Mouse (Mus musculus): ENCODE measurements around the gene Pfn1. TPM values are rescaled to one million over a fixed set of nuclear protein-coding genes. Genes with fewer than 3 reads are reported as not detected.

Pfn1 gene
- total RNA-seq, 4 experiments from 2014 or later = 218 to 265 (median 251) TPM

DNA sequence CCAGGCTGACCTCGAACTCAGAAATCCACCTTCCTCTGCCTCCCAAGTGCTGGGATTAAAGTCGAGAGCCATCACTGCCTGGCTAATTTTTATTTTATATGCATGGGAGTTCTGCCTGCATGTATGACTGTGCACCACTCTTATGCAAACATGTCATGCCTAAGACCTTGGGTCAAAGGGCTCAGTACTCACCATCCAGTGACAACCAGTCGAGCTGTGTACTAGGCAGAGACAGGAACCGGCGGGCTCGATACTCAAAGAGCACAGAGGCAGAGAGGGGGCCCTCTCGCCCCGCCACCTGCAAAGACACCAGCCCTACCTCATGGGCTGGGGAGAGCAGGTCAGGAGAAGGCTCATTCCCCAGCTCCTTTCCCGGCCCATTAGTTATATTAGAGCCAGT lies 23.6 kb upstream of the Pfn1 start:
- DNase-seq (ENCODE audit: low spot score in 2 of 2) = no peak

DNA sequence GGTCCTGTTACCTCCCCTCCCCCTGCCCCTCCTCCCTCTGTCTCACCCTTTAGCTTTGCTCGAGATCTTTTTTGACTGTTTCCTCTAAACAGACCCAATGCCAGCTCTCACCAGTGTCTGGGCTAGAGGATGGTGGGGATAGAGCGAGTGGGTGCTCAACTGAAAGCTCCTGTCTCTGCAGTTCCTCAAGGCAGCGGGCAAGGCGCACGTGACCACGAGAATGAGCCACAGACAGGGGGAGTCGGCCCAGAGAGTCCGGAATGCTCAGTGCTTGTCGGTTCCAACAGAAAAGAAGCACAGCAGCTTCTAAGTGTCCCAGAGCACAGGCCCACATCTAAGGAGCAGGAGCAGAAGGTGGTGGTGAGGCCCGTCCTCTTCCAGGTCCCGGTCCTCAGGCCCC lies 20.1 kb upstream of the Pfn1 start:
- no peak for DNase-seq (ENCODE audit: low spot score in 2 of 2)

DNA sequence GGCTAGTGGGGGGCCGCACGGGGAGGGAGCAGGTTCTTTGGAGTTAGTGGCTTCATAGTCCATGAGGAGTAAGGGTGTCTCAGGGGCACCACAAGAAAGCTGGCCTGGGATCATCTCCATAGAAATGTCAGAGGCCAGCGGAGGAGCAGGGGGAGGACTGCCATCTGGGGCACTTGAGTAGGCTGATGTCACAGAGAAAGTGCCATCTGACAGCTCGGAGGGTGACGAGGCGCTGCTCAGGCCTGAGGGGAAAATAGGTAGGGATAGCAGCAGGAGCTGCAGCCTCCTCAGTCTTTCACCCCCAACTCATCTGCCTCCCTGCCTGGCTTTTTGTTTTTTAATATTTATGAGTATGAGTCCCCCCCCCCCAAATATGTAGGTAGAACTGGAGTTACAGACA lies 19.6 kb upstream of the Pfn1 start:
- DNase-seq (ENCODE audit: low spot score in 2 of 2) = no peak

DNA sequence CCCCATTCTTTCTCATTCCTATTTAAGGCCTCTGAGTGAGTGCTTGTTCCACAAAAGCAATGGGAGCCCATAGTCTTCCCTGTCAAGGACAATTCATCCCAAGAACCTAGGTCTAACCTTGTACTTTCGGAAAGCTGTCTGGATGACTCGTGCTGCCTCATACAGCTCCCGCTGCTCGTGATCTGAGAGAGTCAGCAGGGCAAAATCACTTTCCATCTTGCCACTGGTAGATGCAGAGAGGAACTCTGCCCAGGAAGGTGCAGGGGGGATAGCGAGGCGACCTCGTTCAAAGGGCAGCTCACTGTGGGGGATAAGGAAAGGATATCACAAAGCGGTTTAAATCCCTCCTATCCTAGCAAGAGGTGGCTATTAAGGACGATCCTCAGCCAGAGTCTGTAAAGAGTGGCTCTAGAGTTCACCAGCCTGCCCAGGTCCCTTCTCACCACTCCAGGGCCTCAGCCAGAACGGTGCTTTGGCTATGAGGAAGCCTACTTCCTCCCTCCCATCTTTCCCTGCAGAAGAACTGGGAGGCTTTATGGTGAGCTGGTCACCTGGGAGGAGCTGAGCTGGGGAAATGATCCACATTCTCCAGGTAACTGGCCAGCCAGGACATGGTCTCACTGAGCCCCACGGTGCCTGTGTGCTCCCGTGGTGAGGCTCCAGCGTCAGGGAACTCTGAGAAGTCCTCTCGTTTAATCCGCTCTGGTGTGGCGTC lies 17.0 kb upstream of the Pfn1 start:
- DNase-seq (ENCODE audit: low spot score in 2 of 2) = no peak

DNA sequence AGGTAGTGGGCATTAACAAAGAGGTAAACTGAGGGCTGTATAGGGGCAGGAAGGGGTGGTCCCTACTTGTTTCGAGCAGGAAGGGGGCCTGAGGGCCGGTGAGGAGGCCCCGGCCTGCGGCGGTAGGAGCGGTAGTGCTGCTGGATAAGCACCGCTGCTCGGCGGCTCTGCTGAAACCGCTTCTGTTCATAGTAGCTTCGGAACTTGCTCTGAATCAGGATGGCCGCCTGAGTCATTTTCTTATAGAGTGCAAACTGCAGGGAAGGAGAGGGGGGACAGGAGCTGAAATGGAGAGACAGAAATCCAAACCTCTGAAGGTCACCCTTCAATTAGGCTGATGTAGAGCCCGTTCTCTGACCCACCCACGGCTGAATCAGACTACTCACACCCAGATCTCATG lies 16.0 kb upstream of the Pfn1 start:
- no peak for DNase-seq (ENCODE audit: low spot score in 2 of 2)

DNA sequence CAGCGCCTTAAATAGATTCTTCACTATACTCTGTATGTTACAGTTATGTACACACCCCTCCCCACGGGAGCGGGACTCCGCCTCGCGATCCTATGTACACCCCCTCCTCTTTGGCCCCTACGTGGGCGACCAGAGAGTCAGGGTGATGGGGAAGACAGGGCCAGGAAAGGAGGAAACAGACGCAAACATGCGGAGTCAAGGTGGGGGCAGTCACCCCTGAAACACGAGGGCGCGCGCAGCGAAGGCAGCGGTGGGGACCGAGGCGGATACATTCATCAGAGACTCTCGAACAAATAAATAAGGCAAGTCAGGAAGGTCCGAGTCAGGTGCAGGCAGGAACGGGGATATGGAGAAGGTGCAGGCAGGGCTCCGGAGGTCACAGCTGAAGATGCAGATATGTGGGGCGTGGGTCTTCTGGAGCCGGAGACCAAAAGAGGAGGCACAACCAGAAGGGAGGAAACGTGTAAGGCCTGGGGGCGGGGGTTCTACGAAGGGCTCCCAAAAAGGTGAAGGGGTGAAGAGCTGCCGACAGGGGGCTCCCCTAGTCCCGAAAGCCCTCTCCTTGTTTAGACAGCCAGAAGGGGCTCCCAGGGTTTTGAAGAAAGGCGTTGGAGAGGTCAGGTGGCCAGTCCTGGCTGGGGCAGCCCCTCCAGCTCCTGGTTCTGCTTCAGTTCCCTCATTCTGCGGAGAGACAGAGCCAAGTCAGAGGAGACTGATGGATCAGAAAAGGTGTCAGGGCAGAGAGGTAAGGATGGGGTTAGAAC lies 15.3 kb upstream of the Pfn1 start:
- peak; percentile 63 to 66 for DNase-seq (ENCODE audit: low spot score in 2 of 2)

DNA sequence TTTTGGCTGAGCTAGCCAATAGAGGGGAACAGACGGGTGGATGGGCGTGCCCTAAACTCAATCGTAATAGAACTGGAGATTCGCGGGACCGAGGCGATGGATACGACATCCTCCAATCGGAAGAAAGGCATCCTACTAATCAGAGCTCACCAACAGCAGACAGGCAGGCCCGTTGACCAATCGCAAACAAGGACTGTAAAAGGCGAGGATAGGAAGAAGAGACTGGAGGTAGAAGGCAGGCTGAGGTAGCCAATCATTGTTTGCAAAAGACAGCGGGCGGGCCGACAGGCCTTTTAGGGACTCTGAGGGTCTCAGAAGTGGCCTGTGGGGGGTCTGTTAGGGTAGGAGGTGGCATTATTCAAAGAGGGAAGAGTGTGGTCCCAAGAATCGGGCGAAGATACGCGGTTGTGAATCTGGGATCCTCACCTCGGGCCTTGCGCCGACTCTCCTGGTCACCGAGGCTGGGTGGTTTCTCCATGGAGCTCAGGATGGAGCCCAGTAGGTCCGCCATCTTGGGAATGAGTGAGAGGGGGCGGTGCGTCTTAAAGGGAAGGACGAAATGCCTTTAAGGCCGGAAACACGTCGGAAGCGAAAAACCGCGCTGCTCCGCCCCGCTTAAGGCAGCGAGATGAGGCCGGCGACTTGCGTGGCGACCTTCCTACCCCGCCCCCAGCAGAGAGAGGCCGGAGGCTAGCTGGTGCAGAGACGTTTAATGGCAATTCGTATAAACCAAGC lies 14.5 kb upstream of the Pfn1 start, which contains the start of gene Spag7:
Spag7 (minus strand) TSS at position 646 of the 735 bp plus-strand sequence.
- peak; percentile 97 to 98 for DNase-seq (ENCODE audit: low spot score in 2 of 2)

DNA sequence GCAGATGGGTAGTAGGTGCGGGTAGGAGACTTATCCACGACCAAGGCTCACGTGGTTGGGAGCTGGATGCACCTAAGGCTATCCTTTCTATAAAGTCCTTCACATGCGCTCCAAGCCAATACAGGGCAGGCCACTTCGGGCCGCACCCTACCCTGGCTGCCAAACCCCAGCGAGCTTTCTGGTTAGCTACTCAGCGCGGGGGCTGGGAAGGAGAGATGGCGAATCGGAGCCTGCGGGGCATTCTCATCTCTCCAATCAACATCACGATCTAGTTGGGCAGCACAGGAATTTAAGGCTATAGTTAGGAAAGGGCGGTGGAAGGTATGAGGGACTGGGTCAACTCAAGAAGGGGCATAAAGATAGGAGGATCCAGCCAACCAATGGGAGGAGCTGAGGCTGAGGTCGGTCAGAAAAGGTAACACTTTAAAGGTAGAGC lies 13.9 kb upstream of the Pfn1 start:
- DNase-seq (ENCODE audit: low spot score in 2 of 2) = peak; percentile 70 to 79

DNA sequence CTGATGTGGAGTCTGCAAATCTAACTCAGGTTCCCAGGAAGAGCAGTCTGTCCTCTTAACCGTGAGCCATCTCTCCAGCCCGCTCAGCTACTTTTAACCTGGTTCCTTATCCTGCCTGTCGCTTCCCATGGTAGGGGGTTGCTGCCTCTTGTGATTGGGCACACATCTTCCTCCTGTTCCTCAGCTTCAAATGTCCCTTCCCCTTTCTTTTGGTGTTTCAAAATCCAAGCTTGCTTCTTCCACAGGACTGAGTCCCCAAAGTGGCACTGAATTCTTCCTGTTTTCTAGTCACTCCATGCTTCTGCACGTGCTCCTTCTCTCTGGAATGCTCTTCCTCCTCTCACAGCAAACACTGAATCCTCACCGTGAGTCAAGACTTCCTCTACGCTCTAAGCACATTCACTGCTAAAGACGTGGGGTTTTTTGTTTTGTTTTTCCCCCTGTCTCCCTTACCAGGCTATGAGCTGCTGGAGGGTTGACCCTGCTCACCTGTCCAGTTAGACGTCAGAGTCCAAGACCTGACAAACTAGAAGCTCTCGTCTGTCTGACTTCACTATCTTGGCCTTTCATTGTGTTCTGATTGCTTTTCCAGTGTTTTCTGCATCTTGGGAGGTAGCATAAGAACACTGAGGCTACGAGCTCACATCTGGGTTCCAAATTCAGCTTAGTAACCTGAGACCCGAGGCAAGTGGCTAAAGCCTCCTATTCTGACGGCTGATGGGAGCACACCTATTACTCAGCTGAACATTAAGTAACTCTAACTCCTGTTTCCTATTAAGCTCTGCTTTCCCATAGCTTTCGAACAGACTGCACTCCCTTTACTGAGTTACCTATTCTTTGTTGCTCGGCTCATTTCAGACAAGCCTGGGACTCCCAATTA lies 13.1 kb upstream of the Pfn1 start:
- DNase-seq (ENCODE audit: low spot score in 2 of 2) = no peak

DNA sequence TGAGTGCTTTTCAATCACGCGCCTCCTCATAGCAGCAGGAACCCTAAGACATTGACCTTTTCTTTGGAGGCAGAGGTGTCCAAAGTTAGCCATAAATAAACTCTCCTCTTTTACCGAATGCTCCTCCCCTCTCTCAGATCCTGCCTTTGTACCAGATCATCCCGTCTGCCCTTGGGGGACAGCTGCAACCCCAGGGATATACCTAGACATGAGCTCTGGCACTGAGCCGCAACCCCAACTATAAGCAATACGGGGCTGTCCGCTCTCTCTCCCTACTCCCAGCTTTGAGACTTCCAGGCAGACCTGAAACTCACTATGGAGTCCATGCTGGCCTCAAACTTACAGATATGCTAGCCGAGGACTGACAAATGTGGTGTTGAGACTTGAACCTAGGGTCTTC lies 12.2 kb upstream of the Pfn1 start:
- no peak for DNase-seq (ENCODE audit: low spot score in 2 of 2)

DNA sequence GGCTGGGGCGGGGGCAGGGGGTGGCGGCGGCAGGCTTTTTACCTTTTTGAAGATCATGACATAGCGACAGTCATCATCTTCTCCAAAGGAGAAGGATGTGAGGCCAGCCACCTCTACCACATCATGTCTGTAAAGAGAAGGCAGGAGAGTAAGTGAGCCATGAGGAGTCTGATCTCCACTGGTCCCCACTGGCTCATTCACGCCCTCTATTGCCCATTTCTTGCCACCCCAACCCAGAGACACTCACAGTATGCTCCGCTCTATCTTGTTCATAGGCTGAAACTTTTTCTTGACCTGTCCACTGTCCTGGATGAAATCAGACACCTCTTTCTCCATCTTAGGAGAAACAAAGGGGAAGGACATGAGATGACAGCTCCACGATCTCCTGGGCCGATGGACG lies 10.3 kb upstream of the Pfn1 start:
- DNase-seq (ENCODE audit: low spot score in 2 of 2) = no peak

DNA sequence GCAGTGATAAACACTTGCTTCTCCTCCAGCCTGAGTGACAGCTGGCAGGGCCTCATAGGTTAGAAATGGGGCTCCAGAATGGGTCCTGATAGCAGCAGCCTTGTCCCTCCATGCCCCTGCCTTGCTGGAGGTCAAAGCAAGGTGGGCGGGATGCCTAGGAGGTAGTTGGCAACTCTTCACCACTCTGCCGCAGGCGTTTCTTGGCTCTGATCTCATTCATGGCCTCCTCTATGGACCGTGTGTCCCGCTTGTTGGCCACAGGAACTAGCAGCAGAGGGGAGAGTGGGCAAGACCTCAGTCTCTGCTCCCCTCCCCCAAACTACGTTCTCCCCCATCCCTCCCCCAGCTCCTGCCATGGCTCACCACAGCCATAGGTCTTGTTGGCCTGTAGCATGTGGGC lies 9.5 kb upstream of the Pfn1 start:
- peak in 1 of 2 experiments; percentile 67 for DNase-seq (ENCODE audit: low spot score in 2 of 2)

DNA sequence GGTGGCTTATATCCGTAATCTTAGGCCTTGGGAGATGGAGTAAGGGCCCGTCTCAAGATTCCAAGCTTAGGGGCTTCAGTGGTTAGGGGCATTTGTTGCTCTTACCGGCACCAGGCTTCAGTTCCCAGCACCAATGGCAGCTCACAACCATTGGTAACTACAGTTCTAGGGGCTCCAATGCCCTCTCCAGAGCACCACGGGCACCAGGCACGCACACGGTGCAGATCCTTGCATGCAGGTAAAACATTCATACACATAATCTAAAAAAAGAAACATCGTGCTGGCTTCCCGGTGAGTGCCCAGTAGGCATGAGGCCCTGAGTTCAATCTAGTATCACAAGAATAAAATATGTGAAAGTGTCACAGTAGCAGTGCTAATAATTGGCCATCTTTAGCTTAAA lies 8.7 kb upstream of the Pfn1 start:
- no peak for DNase-seq (ENCODE audit: low spot score in 2 of 2)

DNA sequence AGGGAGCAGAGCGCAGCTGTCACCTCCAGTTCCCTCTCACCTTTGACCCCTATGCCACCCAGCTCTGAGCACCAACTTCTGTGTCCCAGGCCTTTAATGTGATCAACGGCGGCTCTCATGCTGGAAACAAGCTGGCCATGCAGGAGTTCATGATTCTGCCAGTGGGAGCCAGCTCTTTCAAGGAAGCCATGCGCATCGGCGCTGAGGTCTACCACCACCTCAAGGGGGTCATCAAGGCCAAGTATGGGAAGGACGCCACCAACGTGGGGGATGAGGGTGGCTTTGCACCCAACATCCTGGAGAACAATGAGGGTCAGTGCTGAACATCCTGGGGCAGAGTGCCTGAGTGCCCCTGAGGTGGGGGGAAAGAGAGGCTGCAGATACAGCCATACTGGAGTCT lies 6.1 kb upstream of the Pfn1 start:
- no peak for DNase-seq (ENCODE audit: low spot score in 2 of 2)

DNA sequence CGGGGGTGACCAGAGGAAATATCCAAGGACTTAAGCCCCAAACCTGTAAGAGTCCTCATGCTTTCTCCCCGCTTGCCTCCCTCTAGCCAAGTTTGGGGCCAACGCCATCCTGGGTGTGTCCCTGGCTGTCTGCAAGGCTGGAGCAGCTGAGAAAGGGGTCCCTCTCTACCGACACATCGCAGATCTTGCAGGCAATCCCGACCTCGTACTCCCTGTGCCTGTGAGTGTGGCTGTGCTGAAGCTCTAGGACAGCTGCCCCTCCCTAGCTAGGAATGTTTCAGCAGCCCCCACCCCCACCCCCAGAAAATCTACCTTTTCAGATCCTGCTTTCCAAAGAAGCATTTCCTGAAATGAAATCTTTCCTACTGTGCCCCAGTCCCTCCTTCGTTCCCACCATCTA lies 4.5 kb upstream of the Pfn1 start:
- DNase-seq (ENCODE audit: low spot score in 2 of 2) = no peak

DNA sequence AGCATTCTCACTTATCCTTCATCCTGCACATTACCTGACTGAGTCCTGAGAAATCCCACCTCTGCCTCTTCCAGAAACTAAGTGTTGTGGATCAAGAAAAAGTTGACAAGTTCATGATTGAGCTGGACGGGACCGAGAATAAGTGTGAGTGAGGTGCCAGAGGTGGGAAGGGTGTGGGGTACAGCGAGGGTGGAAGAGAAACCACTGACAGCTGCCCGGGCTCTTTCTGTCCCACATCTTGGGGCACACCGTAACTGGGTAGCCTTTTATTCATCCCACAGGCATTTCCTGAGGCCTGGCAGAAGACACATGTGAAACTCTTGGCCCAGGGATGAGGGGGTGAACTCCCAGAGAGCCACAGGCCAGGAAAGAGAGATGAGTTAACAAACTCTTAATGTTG lies 4.1 kb upstream of the Pfn1 start:
- DNase-seq (ENCODE audit: low spot score in 2 of 2) = no peak

DNA sequence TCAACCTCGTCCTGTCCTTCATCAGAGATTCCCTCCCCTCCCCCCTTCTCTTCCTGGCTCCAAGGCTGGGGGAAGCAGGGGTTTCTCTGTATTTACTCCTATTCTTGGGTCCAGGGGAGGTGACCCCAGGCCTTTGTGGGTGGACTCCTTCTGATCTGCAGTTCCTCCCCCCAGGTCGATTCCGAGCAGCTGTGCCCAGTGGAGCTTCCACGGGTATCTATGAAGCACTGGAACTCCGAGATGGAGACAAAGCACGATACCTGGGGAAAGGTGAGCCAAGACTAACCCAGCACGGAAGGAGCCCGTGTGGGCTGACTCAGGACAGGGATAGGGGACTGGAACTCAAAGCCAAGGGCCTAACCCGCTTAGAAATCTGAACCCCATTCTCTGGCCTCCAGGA lies 3.5 kb upstream of the Pfn1 start:
- DNase-seq (ENCODE audit: low spot score in 2 of 2) = no peak

DNA sequence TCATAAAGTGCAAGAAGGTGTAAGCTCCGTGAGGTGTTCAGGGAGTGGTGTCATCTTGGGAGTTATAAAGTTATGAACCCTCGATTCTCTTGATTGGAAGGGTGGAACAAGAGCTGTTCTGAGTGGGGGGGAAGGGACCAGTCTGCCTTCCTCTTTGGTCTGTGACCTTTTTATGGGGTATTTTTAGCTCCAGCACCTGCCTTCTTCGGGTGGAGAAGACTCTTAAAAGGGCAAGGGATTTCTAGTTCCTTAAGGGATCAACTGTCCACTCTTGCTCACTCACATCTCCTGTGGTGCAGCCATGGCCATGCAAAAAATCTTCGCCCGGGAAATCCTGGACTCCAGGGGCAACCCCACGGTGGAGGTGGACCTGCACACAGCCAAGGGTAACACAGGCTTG lies 3.1 kb upstream of the Pfn1 start:
- no peak for DNase-seq (ENCODE audit: low spot score in 2 of 2)

DNA sequence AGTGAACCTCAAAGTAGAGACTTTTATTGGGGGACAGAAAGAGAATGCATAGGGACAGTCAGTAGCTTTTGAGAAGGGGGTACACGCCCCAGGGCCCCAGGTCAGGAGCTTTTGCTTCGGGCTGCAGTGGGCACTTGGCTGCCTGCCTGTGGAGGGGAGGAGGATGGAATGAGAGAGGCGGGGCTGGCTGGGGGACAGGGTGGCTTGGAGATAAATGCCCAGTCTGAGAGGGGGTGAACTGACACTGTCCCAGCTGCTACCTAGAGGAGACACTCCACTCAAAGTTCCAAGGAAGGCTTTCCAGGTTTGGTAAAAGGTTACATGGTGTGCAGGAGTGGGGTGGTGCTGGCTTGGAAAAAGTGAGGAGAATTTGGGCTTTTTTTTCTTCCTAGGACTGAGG lies 2.5 kb upstream of the Pfn1 start, which contains the start of gene Eno3:
Eno3 (plus strand) TSS at position 239 of the 400 bp plus-strand sequence.
- DNase-seq (ENCODE audit: low spot score in 2 of 2) = peak in 1 of 2 experiments; percentile 80

DNA sequence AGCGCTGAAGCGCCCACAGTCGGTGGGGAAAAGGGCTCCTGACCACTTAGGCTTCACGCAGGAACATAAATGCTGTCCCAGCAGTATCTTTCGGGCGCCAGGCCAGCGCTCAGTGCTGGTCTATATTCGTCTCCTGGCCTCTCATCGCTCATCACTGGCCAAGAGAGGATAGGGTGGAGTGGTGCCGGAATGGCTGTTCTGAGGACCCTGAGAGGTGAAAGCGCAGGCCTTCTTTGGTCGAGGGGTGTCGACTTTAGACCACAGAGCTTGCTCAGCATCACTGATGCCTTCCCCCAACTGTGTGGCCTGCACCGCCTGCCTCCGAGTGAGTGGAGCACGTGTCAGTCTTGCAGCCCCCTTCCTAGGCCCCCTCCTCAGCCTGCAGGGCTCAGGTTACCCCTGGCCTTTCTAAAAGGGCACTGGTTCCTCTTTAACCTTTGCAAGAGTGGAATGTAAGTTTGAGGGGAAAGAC lies 2.0 kb upstream of the Pfn1 start:
- DNase-seq (ENCODE audit: low spot score in 2 of 2) = peak; percentile 88 to 93

Data from gastrocnemius, adult 8-10 months (tissue).